Mouse (Mus musculus) stomach, postnatal 0 days (tissue): ENCODE measurements around the gene Timm22.

Source experiments
- CTCF ChIP-seq: IDR thresholded peaks from 2 replicates; pipeline ENCODE4 v1.5.1; 2016; ENCODE audit warnings: antibody characterized with exemption, low read depth, mild to moderate bottlenecking, moderate library complexity
- EP300 ChIP-seq: optimal IDR thresholded peaks from 2 replicates; pipeline ENCODE3; 2016; ENCODE audit warnings: antibody characterized with exemption

DNA sequence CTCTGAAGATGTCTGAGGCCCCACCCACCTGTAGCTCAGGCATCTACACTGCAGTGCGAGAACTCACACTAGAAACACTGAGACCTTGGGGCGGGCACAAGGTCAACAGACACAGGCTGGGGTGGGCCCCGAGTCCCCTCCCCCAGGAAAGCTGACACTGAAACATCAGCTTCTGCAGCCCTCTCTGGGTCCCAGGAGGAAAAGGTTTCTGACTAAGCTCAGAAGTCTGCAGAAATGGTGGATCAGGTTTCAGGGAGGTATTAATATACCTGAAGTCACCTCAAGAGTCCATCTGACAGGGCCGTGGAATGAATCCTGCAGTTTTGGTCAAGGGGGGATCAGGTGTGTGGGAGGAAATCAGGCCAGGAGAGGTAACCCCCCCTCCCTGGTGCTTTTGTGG lies 59.1 kb downstream of the Timm22 start:
- TF ChIP-seq CTCF (no peak), EP300 (no peak)
